Mouse (Mus musculus) left cerebral cortex, adult 2 months (tissue): Measurements from ENCODE around the gene Ankrd61. TPM values are rescaled to one million over a fixed set of nuclear protein-coding genes. Genes with fewer than 3 reads are reported as not detected.

Experiments
- DNase-seq, 2 experiments: peaks; one replicate each; pipeline ENCODE4 v3.0.0; 2021 to 2022; ENCODE audit warnings: low spot score in 2 of 2, mixed read lengths in 1 of 2; ENCODE audit errors: extremely low spot score in 1 of 2
- H3K27ac ChIP-seq: fragments of 200-600 bp; 2 replicates; pipeline ENCODE4 v1.8.1; 2022
- H3K4me3 ChIP-seq: fragments of 200-600 bp; 2 replicates; pipeline ENCODE4 v1.8.1; 2022
- CTCF ChIP-seq: fragments of 200-600 bp; IDR thresholded peaks from 2 replicates; pipeline ENCODE4 v1.8.1; 2022; ENCODE audit warnings: antibody characterized with exemption, mild to moderate bottlenecking, moderate library complexity
- intact Hi-C: fragments of 180-260 bp; cut with DNase I; formaldehyde crosslinking; loops from one replicate; pipeline ENCODE4 v1.15.1; 2025
- long read RNA-seq, 2 experiments: library from polyadenylated mRNA; stranded (forward); transcript quantifications; one replicate each; pipeline ENCODE4 v2.0.0; 2021; ENCODE audit warnings: borderline mapping rate in 2 of 2
- total RNA-seq, 2 experiments: library from RNA; stranded (reverse); gene quantifications; 2 replicates each; pipeline ENCODE4 v1.2.3; 2021

Ankrd61 gene
- not detected for total RNA-seq
- long read RNA-seq, experiment 1 = 0 reads
- long read RNA-seq, experiment 2 = 0 reads

- TF ChIP-seq CTCF = no peak
- no peak for DNase-seq
- Histone ChIP-seq H3K27ac (no peak within 1 kb of the TSS), H3K4me3 (no peak within 1 kb of the TSS)
- intact Hi-C loops = no loop called here
Observed at GRCm38 (mm10) chr5:143897635-143898330, at the start of gene Ankrd61. Ankrd61 (minus strand) TSS chr5:143897685.

- Histone ChIP-seq H3K27ac (peak overlapping the region; percentile 89), H3K4me3 (no peak overlapping the region)
- intact Hi-C loops = loop anchor here (1.0 to 5.0 kb wide), 2 partner anchors 139 to 253 kb away; no protein-coding TSS in a partner anchor
- DNase-seq = peak; percentile 55 to 72
- no peak for TF ChIP-seq CTCF
Observed at GRCm38 (mm10) chr5:143943231-143944125, 46.0 kb upstream of the Ankrd61 start.

- intact Hi-C loops = loop anchor here (5.0 kb wide), 1 partner anchor 141 kb away; no protein-coding TSS in a partner anchor
- Histone ChIP-seq H3K4me3 (no peak overlapping the region), H3K27ac (no peak overlapping the region; the same call in 1 of the 2 replicates)
- no peak for TF ChIP-seq CTCF
- DNase-seq = no peak
Observed at GRCm38 (mm10) chr5:143941588-143941987, 44.1 kb upstream of the Ankrd61 start.

- intact Hi-C loops = no loop called here
- Histone ChIP-seq H3K27ac (no peak overlapping the region), H3K4me3 (no peak overlapping the region)
- no peak for DNase-seq
- no peak for TF ChIP-seq CTCF
Observed at GRCm38 (mm10) chr5:143936156-143936555, 38.7 kb upstream of the Ankrd61 start.

GRCm38 (mm10) chr5:143933875-143934274 lies 36.4 kb upstream of the Ankrd61 start:
- intact Hi-C loops = loop anchor here (5.0 kb wide), 1 partner anchor 43 kb away; no protein-coding TSS in a partner anchor
- Histone ChIP-seq H3K27ac (no peak overlapping the region), H3K4me3 (no peak overlapping the region)
- peak; percentile 24 for TF ChIP-seq CTCF
- DNase-seq = no peak

GRCm38 (mm10) chr5:143933414-143933813 lies 35.9 kb upstream of the Ankrd61 start:
- intact Hi-C loops = loop anchor here (5.0 kb wide), 1 partner anchor 44 kb away; no protein-coding TSS in a partner anchor
- no peak for DNase-seq
- no peak overlapping the region for H3K27ac ChIP-seq
- no peak overlapping the region for H3K4me3 ChIP-seq
- TF ChIP-seq CTCF = no peak

GRCm38 (mm10) chr5:143932831-143933230 lies 35.3 kb upstream of the Ankrd61 start, which contains the start of gene Rsph10b:
Rsph10b (plus strand) TSS chr5:143933035.
- intact Hi-C loops = loop anchor here (5.0 kb wide), 1 partner anchor 44 kb away; no protein-coding TSS in a partner anchor
- Histone ChIP-seq H3K27ac (no peak within 1 kb of the TSS), H3K4me3 (no peak within 1 kb of the TSS)
- TF ChIP-seq CTCF = no peak
- DNase-seq = no peak

GRCm38 (mm10) chr5:143931863-143932580 lies 34.5 kb upstream of the Ankrd61 start:
- TF ChIP-seq CTCF = no peak
- no peak for DNase-seq
- intact Hi-C loops = loop anchor here (5.0 kb wide), 1 partner anchor 45 kb away; no protein-coding TSS in a partner anchor
- H3K27ac ChIP-seq = no peak overlapping the region
- H3K4me3 ChIP-seq = no peak overlapping the region

- Histone ChIP-seq H3K27ac (no peak overlapping the region), H3K4me3 (no peak overlapping the region)
- no peak for DNase-seq
- TF ChIP-seq CTCF = no peak
- intact Hi-C loops = loop anchor here (5.0 kb wide), 1 partner anchor 47 kb away; no protein-coding TSS in a partner anchor
Observed at GRCm38 (mm10) chr5:143930656-143931055, 33.2 kb upstream of the Ankrd61 start.

- no peak for TF ChIP-seq CTCF
- H3K27ac ChIP-seq = no peak overlapping the region
- H3K4me3 ChIP-seq = no peak overlapping the region
- DNase-seq = no peak
- intact Hi-C loops = no loop called here
Observed at GRCm38 (mm10) chr5:143929291-143929690, 31.8 kb upstream of the Ankrd61 start.

- DNase-seq = no peak
- intact Hi-C loops = no loop called here
- H3K27ac ChIP-seq = no peak within 1 kb of the TSS
- no peak within 1 kb of the TSS for H3K4me3 ChIP-seq
- no peak for TF ChIP-seq CTCF
Observed at GRCm38 (mm10) chr5:143927875-143928274, 30.4 kb upstream of the Ankrd61 start, which contains the start of gene Gm42421. Gm42421 (plus strand) TSS chr5:143928175.
